Mouse (Mus musculus) olfactory bulb, adult 2 months (tissue): ENCODE results near the gene Pipox.

Source experiments
- CTCF ChIP-seq: fragments of 200-500 bp; IDR thresholded peaks from 2 replicates; pipeline ENCODE4 v1.5.1; 2012; ENCODE audit warnings: low read depth, mild to moderate bottlenecking, low read length, moderate library complexity; ENCODE audit not compliant: insufficient read depth
- POLR2A ChIP-seq: fragments of 200-500 bp; IDR thresholded peaks from 2 replicates; pipeline ENCODE4 v1.6.1; 2012; ENCODE audit warnings: mild to moderate bottlenecking, low read depth, low read length, moderate library complexity; ENCODE audit not compliant: insufficient read depth

DNA sequence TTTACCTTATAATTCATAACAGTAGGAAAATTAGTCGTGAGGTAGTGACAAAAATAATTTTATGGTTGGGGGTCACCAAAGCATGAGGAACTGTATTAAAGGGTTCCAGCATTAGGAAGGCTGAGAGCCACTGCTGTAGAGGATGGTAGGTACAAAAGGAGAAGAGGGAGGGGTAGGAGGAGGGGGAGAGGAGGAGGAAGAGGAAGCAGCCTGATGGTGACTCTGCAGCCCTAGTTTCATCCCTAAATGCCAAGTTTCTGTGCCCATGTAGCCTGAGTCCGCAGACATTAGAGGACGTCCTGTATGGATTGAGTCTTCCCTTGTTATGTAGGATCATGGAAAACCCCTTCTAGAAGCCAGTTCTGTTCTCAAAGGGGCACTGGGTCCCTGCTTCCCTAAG lies 20.8 kb downstream of the Pipox start:
- TF ChIP-seq CTCF (no peak), POLR2A (no peak)
